Mouse (Mus musculus): ENCODE measurements around the gene Tmem94. TPM values are rescaled to one million over a fixed set of nuclear protein-coding genes. Genes with fewer than 3 reads are reported as not detected.
A peak's percentile ranks its signal among the peaks of the same experiment; 100 is the strongest.

The Tmem94 gene
- polyA plus RNA-seq (2015; fragmentation: Nextera tagmentation; extraction: Ambion mirVana), result 22.0 and 29.0 TPM in 2 replicates

GRCm38 (mm10) chr11:115765103-115765606 lies at the start of gene Tmem94:
Gene Tmem94 (plus strand): TSS chr11:115765433.
- peak; percentile 98 for ATAC-seq
- Histone ChIP-seq H3K4me3 (ENCODE audit: low read length) (peak within 1 kb of the TSS; percentile 82), H3K9me3 (ENCODE audit: control insufficient read depth, low read length) (no peaks in the 10 kb centered on the region), H3K4me2 (ENCODE audit: low read length) (peak within 1 kb of the TSS; percentile 80), H3K27me3 (replicated peaks; ENCODE audit: control insufficient read depth, insufficient read depth, low read length) (no peaks in the 10 kb centered on the region), H3K9ac (ENCODE audit: low read depth, low read length) (peak within 1 kb of the TSS; percentile 92), H3K4me1 (ENCODE audit: control insufficient read depth, insufficient read depth, low read depth, low read length) (peaks cover 22% of the 10 kb centered on the region), H3K36me3 (ENCODE audit: control insufficient read depth, insufficient read depth, low read length) (no peaks in the 10 kb centered on the region), H3K27ac (ENCODE audit: low read depth, low read length) (peak within 1 kb of the TSS; percentile 94)
- WGBS, result under 1% methylated on average over 27 of the region's 32 CpGs

GRCm38 (mm10) chr11:115716410-115717338 lies 48.6 kb upstream of the Tmem94 start:
- H3K27ac ChIP-seq (ENCODE audit: low read depth, low read length), result no peak overlapping the region
- no peaks in the 10 kb centered on the region for H3K9me3 ChIP-seq (ENCODE audit: control insufficient read depth, low read length)
- H3K36me3 ChIP-seq (ENCODE audit: control insufficient read depth, insufficient read depth, low read length), result no peaks in the 10 kb centered on the region
- no peak overlapping the region for H3K9ac ChIP-seq (ENCODE audit: low read depth, low read length)
- H3K27me3 ChIP-seq (replicated peaks; ENCODE audit: control insufficient read depth, insufficient read depth, low read length), result no peaks in the 10 kb centered on the region; the same call in 1 of the 2 replicates
- WGBS, result 80% methylated on average over 15 of the region's 15 CpGs
- H3K4me3 ChIP-seq (ENCODE audit: low read length), result no peak overlapping the region
- no peak for ATAC-seq
- no peaks in the 10 kb centered on the region for H3K4me1 ChIP-seq (ENCODE audit: control insufficient read depth, insufficient read depth, low read depth, low read length)
- H3K4me2 ChIP-seq (ENCODE audit: low read length), result no peak overlapping the region

- Histone ChIP-seq H3K4me1 (ENCODE audit: control insufficient read depth, insufficient read depth, low read depth, low read length) (no peaks in the 10 kb centered on the region), H3K9me3 (ENCODE audit: control insufficient read depth, low read length) (no peaks in the 10 kb centered on the region), H3K27me3 (replicated peaks; ENCODE audit: control insufficient read depth, insufficient read depth, low read length) (no peaks in the 10 kb centered on the region; the same call in 1 of the 2 replicates), H3K9ac (ENCODE audit: low read depth, low read length) (no peak overlapping the region), H3K4me3 (ENCODE audit: low read length) (no peak overlapping the region), H3K4me2 (ENCODE audit: low read length) (no peak overlapping the region), H3K27ac (ENCODE audit: low read depth, low read length) (no peak overlapping the region), H3K36me3 (ENCODE audit: control insufficient read depth, insufficient read depth, low read length) (no peaks in the 10 kb centered on the region)
- ATAC-seq, result no peak
- WGBS, result 58% methylated on average over 8 of the region's 8 CpGs
These were observed 47.4 kb upstream of the Tmem94 start for GRCm38 (mm10) chr11:115717660-115718390.

GRCm38 (mm10) chr11:115722638-115723037 lies 42.6 kb upstream of the Tmem94 start:
- WGBS, result 22% methylated on average over 14 of the region's 14 CpGs
- Histone ChIP-seq H3K4me2 (ENCODE audit: low read length) (peak overlapping the region; percentile 34; the same call in 1 of the 2 replicates), H3K27ac (ENCODE audit: low read depth, low read length) (no peak overlapping the region), H3K4me1 (ENCODE audit: control insufficient read depth, insufficient read depth, low read depth, low read length) (no peaks in the 10 kb centered on the region), H3K4me3 (ENCODE audit: low read length) (no peak overlapping the region), H3K27me3 (replicated peaks; ENCODE audit: control insufficient read depth, insufficient read depth, low read length) (no peaks in the 10 kb centered on the region; the same call in 1 of the 2 replicates), H3K9me3 (ENCODE audit: control insufficient read depth, low read length) (no peaks in the 10 kb centered on the region), H3K9ac (ENCODE audit: low read depth, low read length) (peak overlapping the region; percentile 35; the same call in 1 of the 2 replicates), H3K36me3 (ENCODE audit: control insufficient read depth, insufficient read depth, low read length) (no peaks in the 10 kb centered on the region)
- 0 out of 2 replicates have a peak, but pooled peaks have one; percentile 48 for ATAC-seq

- Histone ChIP-seq H3K4me2 (ENCODE audit: low read length) (no peak overlapping the region), H3K9ac (ENCODE audit: low read depth, low read length) (no peak overlapping the region), H3K4me1 (ENCODE audit: control insufficient read depth, insufficient read depth, low read depth, low read length) (no peaks in the 10 kb centered on the region), H3K36me3 (ENCODE audit: control insufficient read depth, insufficient read depth, low read length) (no peaks in the 10 kb centered on the region), H3K9me3 (ENCODE audit: control insufficient read depth, low read length) (no peaks in the 10 kb centered on the region), H3K27me3 (replicated peaks; ENCODE audit: control insufficient read depth, insufficient read depth, low read length) (no peaks in the 10 kb centered on the region; the same call in 1 of the 2 replicates), H3K27ac (ENCODE audit: low read depth, low read length) (no peak overlapping the region), H3K4me3 (ENCODE audit: low read length) (no peak overlapping the region)
- WGBS, result 74% methylated on average over 2 of the region's 2 CpGs
- no peak for ATAC-seq
These were observed 42.0 kb upstream of the Tmem94 start for GRCm38 (mm10) chr11:115723231-115723630.

- H3K4me3 ChIP-seq (ENCODE audit: low read length), result no peak overlapping the region
- 50% methylated on average over 11 of the region's 11 CpGs for WGBS
- no peak overlapping the region for H3K4me2 ChIP-seq (ENCODE audit: low read length)
- peaks cover 3% of the 10 kb centered on the region; the same call in 1 of the 2 replicates for H3K4me1 ChIP-seq (ENCODE audit: control insufficient read depth, insufficient read depth, low read depth, low read length)
- no peaks in the 10 kb centered on the region for H3K36me3 ChIP-seq (ENCODE audit: control insufficient read depth, insufficient read depth, low read length)
- H3K9ac ChIP-seq (ENCODE audit: low read depth, low read length), result peak overlapping the region; percentile 17; the same call in 1 of the 2 replicates
- H3K27me3 ChIP-seq (replicated peaks; ENCODE audit: control insufficient read depth, insufficient read depth, low read length), result no peaks in the 10 kb centered on the region
- no peaks in the 10 kb centered on the region for H3K9me3 ChIP-seq (ENCODE audit: control insufficient read depth, low read length)
- ATAC-seq, result no peak
- H3K27ac ChIP-seq (ENCODE audit: low read depth, low read length), result peak overlapping the region; percentile 48; the same call in 1 of the 2 replicates
These were observed 31.1 kb upstream of the Tmem94 start for GRCm38 (mm10) chr11:115734041-115734686.

GRCm38 (mm10) chr11:115737608-115738208 lies 27.5 kb upstream of the Tmem94 start:
- Histone ChIP-seq H3K27ac (ENCODE audit: low read depth, low read length) (no peak overlapping the region), H3K9me3 (ENCODE audit: control insufficient read depth, low read length) (no peaks in the 10 kb centered on the region), H3K36me3 (ENCODE audit: control insufficient read depth, insufficient read depth, low read length) (no peaks in the 10 kb centered on the region), H3K27me3 (replicated peaks; ENCODE audit: control insufficient read depth, insufficient read depth, low read length) (no peaks in the 10 kb centered on the region), H3K9ac (ENCODE audit: low read depth, low read length) (no peak overlapping the region), H3K4me3 (ENCODE audit: low read length) (no peak overlapping the region), H3K4me1 (ENCODE audit: control insufficient read depth, insufficient read depth, low read depth, low read length) (peaks cover 3% of the 10 kb centered on the region; the same call in 1 of the 2 replicates), H3K4me2 (ENCODE audit: low read length) (no peak overlapping the region)
- ATAC-seq, result no peak
- WGBS, result 23% methylated on average over 10 of the region's 10 CpGs

- Histone ChIP-seq H3K4me2 (ENCODE audit: low read length) (no peak overlapping the region), H3K9ac (ENCODE audit: low read depth, low read length) (no peak overlapping the region), H3K27me3 (replicated peaks; ENCODE audit: control insufficient read depth, insufficient read depth, low read length) (no peaks in the 10 kb centered on the region), H3K4me1 (ENCODE audit: control insufficient read depth, insufficient read depth, low read depth, low read length) (peaks cover 3% of the 10 kb centered on the region; the same call in 1 of the 2 replicates), H3K36me3 (ENCODE audit: control insufficient read depth, insufficient read depth, low read length) (no peaks in the 10 kb centered on the region), H3K4me3 (ENCODE audit: low read length) (no peak overlapping the region), H3K27ac (ENCODE audit: low read depth, low read length) (no peak overlapping the region), H3K9me3 (ENCODE audit: control insufficient read depth, low read length) (no peaks in the 10 kb centered on the region)
- whole genome bisulfite sequencing, result 45% methylated on average over 13 of the region's 13 CpGs
- no peak for ATAC-seq
These were observed 26.9 kb upstream of the Tmem94 start for GRCm38 (mm10) chr11:115738275-115738885.

All from hindbrain, embryonic 16.5 days (tissue).